Mouse (Mus musculus): ENCODE measurements around the gene Gm17617.

The Gm17617 gene

DNA sequence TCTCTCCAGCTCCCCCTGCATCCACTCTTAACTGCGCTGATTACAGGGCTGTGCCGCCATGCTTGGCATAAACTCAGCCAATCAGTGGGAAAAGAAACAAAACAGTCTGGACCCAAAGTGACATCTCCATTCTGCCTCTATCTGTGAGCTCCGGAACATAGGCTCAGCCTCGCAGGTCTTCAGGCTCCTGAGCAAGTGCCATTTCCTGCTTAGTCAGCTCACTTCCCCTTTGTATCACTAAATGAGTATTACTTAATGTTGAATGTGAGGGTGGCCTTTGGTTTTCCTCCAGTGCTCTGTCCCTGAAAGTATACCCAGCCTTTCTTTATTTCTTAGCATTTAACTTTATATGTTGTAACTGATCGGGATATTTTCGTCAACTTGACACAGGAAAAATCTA, 8.4 kb downstream of the Gm17617 start:
- DNase-seq (ENCODE audit: low read depth), result peak; percentile 23

DNA sequence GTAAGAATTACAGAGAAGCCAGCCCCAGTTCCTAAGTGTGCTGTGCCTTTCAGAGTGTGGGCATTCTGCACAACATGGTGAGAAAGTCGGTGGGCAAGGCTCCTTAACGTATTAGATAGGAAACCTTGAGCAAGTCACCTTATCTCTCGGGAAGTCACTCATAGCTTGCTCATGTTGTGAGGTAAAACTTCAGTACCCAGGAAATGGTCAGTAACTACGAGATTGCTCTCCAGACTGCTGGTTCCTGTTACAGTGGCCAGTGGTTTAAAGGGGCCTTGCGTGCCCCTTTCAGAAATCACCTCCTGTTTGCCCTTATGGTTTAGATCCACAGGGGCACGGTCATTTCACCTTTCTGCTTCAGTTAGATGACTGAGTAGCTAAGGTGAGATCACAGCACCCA, 19.0 kb downstream of the Gm17617 start:
- no peak for DNase-seq (ENCODE audit: low read depth)

DNA sequence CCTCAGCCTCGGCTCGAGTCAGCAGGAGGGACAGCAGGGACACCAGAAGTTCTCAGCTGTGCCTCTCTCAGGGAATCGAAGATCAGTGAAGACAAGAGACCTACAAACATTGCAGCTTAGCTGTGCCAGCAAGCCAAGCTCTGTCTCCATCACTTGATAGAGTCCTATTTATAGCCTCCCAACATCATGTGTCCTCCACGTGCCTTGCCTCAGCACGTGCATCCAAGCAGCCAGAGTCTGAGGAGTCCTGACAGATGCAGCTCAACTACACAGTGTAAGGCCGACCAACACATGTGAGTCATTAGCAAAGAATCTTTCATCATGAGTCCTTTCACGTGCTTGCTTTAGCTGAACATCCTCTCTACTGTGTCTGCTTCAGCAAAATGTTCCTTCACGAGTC, 25.7 kb downstream of the Gm17617 start:
- DNase-seq (ENCODE audit: low read depth), result no peak

- DNase-seq (ENCODE audit: low read depth), result no peak
Observed at GRCm38 (mm10) chr13:55107116-55107515, 26.2 kb downstream of the Gm17617 start.

GRCm38 (mm10) chr13:55105953-55106691, 27.2 kb downstream of the Gm17617 start:
- DNase-seq (ENCODE audit: low read depth), result peak; percentile 35

- DNase-seq (ENCODE audit: low read depth), result peak; percentile 99
Observed at GRCm38 (mm10) chr13:55105045-55105952, 28.0 kb downstream of the Gm17617 start, which contains the start of gene Zfp346. Gene Zfp346, plus strand, starts transcription at chr13:55105311.

DNA sequence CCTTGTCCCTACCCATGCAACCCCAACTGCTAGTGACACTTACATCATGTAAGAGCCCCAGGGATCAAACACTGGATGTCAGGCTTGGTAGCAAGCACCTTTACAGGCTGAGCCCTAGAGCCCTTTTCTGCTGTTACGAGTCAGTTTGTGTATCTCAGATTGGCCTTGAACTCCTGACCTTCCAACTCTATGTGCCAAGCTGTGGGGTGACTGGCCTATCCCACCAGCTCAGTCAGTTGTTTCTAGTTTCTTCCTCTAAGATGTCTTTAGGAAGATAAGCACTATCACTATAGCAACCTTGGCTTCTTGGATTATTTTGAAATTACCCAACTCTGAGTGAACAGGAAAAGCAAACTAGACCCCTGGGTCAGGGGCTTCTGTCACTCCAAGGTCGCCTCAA, 30.0 kb downstream of the Gm17617 start:
- DNase-seq (ENCODE audit: low read depth), result no peak

DNA sequence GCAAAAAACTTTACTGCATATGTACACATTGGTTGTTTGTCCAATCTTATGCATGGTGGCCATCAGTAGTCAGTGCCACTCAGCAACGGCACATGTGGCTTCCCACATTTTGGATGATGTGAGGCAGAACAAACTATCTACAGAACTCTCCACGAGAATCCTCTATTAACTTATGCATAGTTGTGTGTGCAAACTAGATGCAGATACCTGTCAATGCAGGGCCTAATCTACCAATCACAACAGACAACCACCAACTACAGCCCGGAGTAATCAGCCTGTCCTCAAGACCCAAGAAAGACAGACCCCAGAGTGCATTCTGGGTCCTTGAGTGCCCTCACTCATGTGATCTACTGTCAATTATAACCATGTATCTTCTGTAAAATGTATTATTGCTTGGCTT, 31.0 kb downstream of the Gm17617 start:
- no peak for DNase-seq (ENCODE audit: low read depth)

DNA sequence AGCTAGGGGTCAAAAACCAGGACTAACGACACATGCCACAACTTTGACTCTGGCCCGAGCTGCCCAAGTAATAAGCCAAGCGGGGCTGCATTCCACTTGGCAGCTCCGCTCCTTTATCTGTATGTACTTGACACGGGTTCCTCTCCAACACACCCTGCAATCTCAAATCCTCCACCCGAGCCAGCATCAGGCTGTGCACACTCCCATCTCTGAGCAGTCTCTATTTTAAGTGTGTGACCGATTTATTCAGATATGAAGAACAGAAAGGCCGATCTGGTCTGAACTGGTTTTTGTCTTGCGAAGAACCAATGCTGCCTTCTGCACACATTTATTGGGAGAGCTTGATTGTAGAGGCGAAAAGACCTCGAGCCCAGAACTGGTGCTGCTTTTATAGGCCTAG, 31.7 kb downstream of the Gm17617 start:
- DNase-seq (ENCODE audit: low read depth), result peak; percentile 17

DNA sequence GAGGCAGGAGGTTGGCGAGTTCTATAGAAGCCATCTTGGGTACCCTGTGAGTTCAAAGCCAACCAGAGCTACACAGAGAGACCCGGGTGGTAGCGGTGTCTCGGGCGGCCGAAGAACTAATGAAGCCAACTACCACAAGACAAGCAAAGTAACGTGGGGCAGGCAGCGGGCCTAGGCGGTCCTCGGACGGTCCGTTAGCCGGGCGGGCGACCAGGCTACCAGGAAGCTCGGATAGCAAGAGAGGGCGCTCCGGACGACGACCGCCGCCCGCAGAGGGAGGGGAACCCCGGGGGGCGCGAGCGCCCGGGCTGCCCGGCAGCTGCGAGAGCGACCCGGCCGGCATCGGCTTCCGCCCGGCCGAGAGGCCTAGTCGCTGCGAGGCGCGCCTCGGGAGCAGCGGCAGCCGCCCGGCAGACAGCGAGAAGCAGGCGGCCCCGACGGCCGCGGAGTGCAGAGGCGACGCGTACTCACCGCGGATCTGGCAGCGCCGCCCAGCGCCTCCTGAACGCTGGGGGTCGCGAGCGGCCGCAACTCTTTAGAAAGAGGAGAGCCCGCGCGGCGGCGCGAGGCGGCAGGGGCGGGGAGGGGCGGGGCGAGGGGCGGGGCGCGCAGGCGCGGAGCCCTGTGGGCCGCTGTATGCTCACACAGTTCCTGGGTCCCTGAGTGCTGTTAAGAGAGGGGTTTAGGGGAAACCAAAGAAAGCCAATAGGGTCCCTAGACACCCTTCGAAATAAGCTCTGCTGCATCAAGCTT, 33.4 kb downstream of the Gm17617 start, which contains the start of gene Uimc1:
Gene Uimc1 (minus strand): TSS at position 575 of the 753 bp plus-strand sequence.
- peak; percentile 91 for DNase-seq (ENCODE audit: low read depth)

DNA sequence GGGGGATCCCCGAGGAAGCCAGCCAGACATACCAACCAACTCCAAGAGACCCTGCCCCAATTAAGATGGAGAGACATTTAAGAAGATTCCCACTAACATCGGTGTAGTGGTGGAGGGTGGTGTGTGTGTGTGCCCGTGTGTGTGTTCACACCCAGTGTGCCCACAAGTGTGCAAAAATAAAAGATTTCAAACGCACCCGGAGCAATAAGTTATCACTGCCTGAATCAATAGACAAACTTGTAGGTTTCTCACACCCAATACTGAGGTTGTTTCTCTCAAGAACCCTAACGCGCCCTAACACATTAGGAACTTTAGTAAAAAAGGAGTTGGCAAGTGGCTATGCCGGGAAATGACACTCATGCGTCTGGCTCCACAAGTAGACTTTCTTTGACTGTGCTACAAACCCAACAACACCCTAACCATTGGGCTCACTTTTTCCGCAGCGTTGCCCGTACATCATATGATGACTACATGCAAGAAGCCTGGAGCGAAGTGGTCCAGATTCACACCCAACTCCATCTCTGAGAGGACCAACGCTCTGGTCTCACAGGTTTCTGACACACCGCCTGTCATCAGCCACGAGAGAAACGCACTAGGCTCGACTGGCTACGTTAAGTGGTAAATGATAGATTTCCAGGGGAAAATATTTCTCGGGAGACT, 34.2 kb downstream of the Gm17617 start:
- DNase-seq (ENCODE audit: low read depth), result peak; percentile 80

- DNase-seq (ENCODE audit: low read depth), result peak; percentile 29
Observed at GRCm38 (mm10) chr13:55097841-55098240, 35.5 kb downstream of the Gm17617 start.

GRCm38 (mm10) chr13:55092588-55092987, 40.8 kb downstream of the Gm17617 start:
- DNase-seq (ENCODE audit: low read depth), result no peak

Measured in induced T-regulatory cell, adult 2 months (primary cell).